Mouse (Mus musculus): Measurements from ENCODE around the gene Zbtb24.

- TF ChIP-seq EP300 (IDR thresholded peaks at IDR 0.05; ENCODE audit: insufficient read depth, low read depth, low read length) (no peak), CTCF (IDR thresholded peaks at IDR 0.05) (no peak), POLR2A (IDR thresholded peaks at IDR 0.05; ENCODE audit: insufficient read depth, low read depth, low read length) (no peak)
Measured at GRCm38 (mm10) chr10:41490518-41490873, 40.3 kb downstream of the Zbtb24 start.
